Mouse (Mus musculus) hindlimb bud, embryonic 11.5 days (tissue): ENCODE results near the gene Gm21970.

Experiments
- DNase-seq: peaks from one replicate; pipeline ENCODE4 v3.0.0-alpha.2; 2012; ENCODE audit warnings: low read depth, low spot score; ENCODE audit errors: extremely low spot score

The Gm21970 gene

DNA sequence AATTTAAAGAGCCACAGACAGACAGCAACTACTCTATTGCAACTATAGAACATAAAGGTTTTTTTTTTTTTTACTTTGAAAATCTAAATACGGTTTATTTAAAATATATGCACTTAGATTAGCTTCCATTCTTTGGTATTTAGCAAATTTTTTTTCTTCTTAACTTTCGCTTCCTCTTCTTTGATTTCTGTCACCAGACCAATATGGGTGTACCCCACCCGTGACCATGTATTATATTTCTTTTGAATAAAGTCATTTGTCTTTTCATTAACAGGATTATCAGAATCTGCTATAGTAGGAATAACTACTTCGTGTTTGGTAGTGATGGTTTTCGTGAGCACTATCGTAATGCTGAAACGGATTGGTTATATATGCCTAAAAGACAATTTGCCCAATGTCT is 7.4 kb downstream of the Gm21970 start:
- no peak for DNase-seq

DNA sequence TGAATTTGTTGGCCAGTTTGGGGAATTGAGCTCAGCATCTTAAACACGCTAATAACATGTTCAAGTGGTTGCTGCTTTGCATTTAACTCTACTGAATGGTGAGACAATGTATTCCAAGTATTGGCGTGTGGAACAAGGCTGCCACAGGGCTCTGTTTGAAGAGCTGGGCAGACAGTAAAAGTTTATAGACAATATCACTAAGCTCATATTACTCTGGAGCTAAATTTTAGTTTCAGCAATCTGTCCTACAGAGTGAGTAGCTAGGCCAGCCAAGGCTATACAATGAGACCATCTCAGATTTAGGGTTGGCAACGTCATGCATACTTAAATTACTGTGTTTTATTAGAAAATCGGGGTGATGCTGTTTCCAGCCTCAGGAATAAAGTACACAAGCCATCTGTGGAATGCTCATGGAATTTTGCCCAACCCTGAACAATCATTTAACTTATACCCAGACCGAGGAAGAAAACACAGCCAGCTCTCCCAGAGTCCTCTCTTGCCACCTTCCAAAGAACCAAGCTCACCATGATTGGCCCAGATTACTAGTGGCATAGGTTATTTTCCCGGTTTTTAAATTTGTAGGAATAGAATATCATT is 10.1 kb downstream of the Gm21970 start:
- no peak for DNase-seq

DNA sequence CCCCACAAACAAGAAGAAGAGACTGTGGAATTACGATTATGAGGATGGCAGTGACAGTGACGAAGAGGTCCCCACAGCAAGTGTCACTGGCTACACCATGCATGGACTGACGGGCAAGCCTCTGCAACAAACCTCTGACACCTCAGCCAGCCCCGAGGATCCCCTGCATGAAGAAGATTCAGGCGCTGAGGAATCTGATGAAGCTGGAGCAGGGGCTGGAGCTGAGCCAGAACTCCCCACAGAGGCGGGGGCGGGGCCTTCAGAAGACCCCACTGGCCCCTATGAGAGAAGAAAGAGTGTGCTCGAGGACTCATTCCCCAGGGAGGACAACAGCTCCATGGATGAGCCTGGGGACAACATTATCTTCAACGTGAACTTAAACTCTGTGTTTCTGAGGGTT is 12.3 kb downstream of the Gm21970 start:
- DNase-seq: no peak

DNA sequence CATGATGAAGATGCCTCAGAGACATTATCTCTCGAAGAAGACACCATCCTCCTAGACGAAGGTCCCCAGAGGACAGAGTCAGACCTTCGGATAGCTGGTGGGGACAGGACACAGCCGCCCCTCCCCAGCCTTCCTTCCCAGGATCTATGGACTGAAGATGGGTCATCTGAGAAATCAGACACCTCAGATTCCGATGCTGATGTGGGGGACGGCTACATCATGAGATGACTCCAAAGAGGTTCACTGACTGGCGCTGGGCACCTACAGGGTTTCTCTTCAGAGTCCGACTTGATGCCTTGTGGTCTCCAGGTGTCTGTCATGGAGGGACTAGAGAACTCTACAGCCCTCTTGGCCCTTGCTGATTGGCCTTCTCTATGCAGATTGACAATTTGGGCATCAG is 12.7 kb downstream of the Gm21970 start:
- no peak for DNase-seq

DNA sequence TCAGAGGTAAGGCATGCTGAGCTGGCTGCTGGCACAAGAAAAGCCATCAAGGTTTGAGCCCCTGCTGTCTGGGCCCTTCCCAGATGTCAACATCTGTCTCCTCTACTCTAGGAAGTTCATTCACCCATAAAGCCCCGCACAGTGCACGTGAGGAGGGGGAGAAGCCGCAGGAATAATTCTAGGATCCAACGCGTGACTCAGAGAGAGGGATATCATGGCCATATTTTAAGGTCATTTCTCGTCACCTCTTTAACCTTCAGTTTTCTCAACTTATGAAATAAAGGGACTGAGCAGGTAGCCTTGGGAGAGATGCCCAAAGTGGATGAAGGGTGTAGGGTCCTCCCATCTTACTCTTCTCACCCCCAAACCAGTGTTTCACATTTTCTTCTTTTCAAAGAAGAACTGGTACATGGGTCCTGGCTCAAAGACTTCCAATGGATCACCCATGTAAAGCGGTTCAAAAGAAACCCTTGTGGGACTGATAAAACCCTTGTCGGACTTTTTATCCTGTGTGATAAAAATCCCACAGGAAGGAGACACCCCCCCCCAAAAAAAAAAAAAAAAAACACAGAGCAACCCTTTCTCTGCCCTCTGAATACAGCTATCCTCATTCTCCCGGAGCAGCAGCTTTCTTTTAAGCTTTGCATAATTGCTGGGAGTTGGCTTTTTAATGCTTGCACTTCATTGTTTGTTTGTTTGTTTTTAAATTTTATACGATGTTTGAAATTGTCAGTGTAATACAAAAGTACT is 13.5 kb downstream of the Gm21970 start:
- DNase-seq: no peak

DNA sequence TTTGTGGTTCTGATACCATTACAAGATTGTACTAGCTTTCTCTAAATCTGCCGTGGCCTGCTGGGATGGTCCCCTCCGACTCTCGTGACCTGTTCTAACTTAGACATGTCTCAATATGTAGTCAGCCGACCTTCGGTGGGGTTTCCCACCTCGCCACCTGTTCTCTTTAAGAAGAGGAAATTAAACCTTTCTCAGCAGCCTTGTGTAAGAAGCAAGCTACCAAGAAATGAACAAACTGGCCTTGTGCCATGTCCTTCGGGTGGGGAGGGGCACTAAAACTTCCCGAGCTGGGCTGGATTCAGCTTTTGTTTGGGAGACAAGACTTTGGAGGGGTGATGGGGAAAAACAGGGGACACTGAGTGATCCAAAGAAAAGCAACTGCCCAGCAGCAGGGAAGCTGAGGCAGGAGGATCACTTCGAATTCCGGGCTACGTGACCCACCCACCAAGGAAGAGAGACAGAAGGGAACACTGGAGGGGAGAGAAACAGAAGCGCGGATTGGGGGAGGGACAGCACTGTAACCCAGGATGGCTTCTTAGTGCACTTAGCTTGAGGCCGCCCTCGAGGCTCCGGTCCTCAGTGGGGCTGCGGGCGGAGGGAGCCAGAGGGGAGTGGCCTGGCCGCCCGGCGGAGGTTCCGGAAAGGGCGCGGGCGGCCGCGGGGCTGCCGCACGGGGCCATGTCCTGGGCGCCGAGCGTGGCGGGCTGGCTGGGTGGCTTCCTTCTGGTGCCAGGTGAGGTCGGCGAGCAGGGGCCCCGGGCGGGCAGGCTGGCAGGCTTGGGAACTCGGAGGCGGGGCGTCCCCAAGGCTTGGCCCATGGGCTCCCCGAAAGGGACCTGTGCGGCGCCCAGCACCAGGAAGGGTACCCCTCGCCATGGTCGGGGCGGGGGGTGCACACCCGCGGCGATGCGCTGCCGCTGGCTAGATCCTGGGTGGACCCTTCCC is 14.4 kb downstream of the Gm21970 start, which contains the start of gene Il10rb:
TSS of gene Il10rb (plus strand) at position 525 of the 945 bp plus-strand sequence.
- DNase-seq: no peak

DNA sequence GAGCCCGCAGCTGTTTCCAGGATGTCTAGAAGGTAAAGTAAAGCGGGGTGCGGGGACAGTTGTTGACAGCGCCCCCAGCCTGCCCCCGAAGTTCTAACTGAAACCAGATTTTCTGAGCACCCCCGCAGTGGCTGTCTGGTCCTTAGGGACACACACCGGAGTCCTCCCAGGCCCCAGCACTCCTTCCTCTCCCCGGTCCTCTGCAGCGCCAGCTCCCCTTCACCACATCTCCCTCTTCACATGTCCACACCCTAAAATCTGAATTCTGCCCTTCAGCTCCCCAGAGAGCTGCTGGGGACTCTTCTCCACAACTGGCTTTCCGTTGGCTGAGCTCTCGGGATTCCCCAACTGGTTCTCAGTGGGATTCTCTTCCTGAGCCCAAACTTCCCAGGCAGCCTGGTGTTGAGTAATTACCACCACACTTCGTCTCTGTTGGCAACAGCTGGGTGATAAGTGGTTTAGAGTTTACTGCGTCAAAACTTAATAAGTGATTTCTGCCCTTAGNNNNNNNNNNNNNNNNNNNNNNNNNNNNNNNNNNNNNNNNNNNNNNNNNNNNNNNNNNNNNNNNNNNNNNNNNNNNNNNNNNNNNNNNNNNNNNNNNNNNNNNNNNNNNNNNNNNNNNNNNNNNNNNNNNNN is 15.2 kb downstream of the Gm21970 start:
- DNase-seq: no peak

DNA sequence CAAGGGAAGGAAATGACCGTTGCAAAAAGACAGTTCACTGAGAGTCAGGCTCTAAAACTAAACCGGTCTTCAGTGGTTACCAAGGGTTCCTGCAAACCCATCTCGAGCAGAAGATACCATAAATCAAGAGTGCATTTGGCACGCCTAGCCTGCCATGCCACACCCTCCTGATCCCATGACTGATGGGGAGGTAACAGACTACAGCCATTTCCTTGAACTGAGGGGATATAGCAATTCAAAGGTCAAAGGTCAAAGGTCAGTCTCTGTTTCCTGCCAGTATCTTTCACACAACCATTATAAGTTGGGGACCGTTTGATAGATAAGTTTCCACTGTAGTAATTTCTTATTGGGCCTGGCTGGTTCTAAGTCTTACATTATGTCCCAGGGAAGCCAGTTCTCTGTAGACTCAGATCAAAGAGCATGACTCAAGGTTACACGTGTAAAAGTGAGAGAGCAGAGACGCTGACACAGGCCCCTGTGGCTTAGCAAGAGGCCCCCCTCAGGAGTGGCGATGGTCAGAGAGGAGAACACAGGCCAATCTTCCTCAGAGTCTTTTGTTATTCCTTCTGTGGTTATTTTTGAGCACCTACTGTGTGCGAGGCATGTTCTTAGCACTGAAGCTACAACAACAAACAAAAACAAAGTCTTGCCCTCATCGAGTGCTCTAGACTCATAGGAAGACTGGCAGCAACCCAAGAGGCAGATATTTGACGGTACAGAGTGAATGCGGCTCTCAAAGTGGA is 21.8 kb downstream of the Gm21970 start:
- DNase-seq: no peak

DNA sequence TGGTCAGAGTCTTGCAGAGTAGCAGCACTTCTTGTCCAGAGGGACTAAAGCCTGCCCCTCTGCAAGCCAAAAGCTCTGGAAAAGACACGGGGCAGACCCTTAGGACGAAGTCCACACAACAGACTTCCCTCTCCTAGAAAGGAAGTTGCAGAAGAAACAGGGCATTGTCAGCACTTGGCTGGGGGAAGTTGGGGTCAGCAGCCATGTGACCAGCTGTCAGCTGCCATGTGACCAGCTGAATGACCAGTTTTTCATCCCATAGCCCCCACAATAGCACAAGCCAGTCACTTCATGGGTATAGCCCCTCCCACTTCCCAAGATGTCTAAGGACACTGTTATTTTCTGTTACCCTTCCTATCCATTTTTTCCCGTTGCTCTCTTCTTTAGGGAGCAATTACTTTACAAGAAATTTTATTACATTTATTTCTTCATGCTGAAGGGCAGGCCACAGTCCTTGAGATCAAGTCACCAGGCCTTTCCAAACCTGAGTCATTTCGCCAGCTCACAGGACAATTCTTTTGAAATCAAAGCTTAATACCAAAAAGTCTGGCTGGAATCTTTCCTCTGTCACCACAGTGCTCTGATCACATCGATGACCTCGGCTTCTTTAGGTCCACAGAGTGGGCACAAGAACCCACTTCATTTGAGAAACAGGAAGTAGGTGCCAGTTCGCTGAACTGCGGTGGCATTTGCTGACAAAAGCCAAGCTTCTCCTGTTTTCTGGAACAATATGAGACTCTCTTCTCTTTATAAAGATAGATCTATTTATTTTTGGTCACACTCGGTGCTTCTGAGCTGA is 24.1 kb downstream of the Gm21970 start:
- DNase-seq: no peak

DNA sequence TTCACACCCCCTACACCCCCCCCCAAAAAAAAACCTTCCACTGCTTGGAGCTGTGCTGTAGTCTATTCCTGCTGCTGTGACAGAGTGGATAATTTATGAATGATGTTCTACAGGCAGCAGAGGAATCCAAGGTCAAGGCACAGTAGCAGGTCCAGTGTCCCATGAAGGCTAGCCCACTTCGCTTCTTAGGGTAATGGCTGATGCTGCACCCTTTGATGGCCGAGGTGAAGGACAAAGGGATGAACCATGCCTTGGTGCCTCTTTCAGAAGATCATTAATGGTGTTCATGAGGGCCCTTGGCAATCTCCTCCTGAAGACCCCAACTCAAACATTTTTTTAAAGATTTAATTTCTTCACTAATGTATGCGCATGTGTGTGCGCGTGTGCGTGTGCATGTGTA is 24.8 kb downstream of the Gm21970 start:
- no peak for DNase-seq

DNA sequence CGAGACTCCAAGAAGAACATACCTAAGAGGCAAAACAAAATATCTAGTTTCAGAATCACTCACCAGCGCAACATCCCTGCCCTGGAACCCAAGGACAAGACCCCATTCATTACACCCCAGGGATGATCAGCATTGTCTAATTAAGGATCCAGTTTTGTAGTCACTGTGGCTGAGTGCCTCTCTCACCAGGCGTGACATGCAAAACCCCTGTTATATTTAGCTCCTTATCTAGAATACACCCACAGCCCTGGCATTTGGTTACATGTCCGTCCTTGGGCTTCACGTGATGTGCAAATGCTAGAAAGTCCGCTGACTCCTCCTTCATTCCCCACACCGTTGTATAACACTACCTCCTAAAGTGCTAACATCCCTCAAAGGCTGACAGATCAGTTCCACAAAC is 25.4 kb downstream of the Gm21970 start:
- no peak for DNase-seq

DNA sequence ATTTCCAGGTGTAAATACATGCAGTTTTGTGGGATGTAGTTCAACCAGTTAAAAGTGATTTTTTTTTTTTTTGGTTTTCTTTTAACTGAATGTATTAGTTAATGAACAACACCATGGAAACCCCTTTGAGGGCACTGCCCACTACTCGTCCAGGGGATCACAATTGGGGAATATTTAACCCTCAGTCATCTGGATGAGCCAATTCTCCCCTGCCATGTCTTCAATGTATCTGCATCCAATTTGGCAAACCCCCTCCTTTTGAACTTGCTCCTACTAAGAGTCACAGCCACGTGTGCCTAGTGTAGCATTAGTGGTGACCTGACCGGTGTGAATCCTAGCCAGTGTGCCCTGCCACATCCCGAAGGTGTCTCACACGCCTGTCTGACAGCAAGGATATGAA is 27.0 kb downstream of the Gm21970 start:
- no peak for DNase-seq

DNA sequence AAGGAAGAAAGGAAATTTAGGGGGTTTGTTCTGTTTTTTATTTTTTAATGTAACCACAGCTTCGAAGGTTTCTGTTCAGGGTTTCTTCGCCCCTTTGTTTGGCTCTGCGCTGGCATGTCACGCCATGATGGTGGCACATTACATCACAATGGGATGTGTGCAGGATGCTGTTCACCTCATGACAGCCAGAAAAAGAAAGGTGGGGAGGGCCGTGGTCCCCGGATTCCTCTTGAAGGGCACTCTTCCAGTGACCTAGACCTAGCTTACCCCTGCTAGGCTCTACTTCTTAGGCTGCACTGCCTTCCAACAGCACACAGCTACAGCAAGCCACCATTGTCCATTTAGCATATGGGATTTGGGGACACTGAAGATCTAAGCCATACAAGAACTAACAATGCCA is 34.3 kb downstream of the Gm21970 start:
- DNase-seq: no peak

DNA sequence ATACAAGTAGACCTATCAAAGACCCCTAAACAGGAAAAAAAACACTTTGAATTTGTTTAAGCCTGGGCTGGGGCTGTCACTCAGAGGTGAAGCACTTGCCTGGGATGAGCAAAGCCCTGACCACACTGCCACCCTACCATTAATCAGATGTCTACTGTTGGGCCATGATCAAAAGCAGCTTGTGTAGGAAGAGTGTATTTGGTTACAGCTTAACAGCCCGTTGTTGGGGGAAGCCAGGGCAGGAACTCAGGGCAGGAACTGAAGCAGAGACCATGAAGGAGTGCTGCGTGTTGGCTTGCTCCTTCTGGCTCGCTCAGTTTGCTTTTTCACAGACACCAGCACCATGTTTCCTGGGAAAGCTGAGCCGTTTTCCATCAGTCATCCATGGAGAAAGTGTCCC is 35.1 kb downstream of the Gm21970 start:
- no peak for DNase-seq

DNA sequence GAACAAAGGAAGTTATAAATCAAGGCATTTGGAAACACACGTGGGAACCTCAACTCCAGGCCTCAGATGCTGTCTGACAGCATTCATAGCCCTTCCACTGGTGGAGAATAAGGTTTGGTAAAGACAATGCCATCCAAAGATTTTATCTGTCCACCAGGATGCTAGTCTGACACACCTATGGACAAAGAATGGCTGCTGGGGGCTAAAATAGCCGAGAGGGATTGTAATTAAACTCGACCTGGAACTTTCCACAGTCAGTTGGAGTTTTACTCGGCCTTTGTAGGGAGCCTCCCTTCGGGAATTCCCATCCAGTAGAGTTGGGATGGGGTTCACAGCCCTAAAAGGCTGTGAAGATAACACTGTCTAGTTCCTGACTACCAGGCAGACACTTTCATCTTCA is 35.9 kb downstream of the Gm21970 start:
- DNase-seq: no peak

DNA sequence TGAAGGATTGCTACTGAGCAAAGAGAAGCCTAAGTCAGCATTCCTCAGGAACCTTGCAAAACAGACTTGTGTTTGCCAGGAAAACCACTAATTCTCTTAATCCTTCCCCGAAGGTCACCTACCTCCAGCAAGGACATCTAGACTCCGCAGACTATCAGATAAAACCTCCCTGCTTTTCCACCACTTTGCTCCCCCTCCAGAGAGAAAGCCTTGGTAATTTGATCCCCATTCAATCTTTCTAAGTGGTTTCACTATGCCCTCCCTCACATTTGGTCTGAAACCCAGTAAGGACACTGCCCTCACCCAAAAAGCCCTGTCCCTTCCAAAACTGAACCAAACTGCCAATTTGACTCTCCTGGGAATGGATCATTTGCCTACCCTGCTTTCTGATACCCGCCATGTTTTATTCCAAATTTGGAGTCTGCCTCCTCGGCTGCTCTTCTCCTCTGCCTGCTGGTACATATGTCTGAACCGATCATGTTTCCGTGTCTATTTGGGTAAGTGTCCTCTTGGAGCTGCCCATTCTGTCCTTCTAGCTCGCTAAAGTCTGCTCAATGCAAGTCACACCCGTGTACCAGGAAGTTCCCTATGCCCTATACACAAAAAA is 36.8 kb downstream of the Gm21970 start:
- no peak for DNase-seq

DNA sequence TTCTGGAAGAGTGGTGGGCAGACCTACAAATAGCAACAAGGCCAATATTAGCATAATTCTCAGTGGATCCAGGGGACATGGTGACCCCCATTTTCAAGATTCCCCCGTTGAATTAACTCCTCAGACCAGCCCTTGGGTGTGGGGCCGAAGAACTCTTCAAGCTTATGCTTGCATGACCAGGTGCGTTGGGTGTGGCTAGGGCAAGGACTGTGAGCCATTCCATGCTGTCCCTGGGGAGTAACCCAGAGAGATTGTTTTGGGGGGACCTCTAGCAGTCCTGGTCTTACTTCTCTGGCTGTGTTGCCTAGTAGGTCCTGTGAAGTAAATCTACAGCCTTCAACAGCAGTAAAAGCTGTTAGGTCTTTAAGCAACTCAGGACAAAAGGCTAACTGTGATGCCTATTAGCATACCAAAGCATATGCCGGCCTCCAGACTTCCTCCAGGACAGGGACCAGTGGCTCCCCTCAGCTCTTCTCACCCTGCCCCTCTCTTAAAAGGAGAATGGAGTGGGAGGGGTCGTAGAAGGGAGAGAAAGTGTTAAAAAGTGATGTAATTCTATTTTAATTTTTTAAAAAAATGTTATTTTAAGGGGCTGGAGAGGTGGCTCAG is 41.3 kb downstream of the Gm21970 start:
- no peak for DNase-seq

DNA sequence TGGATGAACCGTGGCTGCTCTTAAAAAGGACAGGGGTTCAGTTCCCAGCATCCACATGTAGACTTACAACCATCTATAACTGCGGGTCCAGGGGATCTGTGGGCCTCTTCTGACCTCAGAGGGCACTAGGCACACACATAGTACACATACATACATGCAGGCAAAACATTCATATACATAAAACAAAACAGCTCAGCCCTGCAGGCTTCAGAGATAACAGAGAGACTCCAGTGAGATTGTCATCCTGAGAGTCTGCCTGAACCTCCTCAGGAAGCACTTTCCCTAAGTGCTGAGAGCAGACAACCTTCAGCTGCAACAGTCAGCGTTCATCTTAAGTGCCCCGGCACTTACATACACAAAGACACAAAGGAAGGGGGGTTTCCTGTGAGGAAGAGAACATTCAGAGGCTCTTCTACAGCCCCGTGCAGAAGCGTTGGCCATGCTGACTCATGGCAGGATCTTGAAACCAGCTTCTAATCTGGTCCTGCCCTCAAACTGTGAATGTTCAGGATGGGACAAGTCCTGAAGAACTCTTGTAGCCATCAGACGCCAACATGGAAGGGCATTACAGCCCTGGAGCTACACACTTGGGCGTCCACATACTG is 41.9 kb downstream of the Gm21970 start:
- no peak for DNase-seq

DNA sequence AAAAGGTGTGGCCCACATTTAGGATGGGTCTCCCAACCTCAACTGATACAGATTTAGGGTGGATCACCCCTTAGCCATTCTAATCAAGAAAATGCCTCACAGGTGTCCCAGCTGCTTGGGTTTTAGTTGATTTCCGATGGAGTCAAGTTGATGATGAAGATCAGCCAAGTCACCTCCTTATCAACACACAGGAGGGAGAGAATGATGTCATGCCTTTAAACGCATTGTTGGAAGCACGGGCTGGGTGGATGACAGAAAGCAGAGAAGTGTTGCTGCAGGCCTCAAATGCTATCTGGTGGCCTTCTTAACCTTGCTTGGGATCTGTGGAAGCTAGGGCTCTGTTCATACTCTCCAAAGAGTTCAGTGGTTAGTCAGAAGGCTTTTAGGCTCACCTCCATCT is 42.6 kb downstream of the Gm21970 start:
- DNase-seq: no peak
